Mouse (Mus musculus) hindbrain, postnatal 0 days (tissue): ENCODE results near the gene Nudt5. TPM values are rescaled to one million over a fixed set of nuclear protein-coding genes. Genes with fewer than 3 reads are reported as not detected.

ENCODE experiments used
- ATAC-seq: fragments of 200-750 bp; cut with Nextera tagmentation; 2 replicates; pipeline ENCODE4 v1.8.0; 2017; ENCODE audit warnings: mild to moderate bottlenecking, moderate TSS enrichment, moderate library complexity
- DNase-seq: peaks from one replicate; pipeline ENCODE4 v3.0.0-alpha.2; 2015; ENCODE audit warnings: low spot score
- H3K27ac ChIP-seq: fragments of 300-500 bp; sonication (generic); 2 replicates; pipeline ENCODE4 v1.5.1; 2014; ENCODE audit warnings: mild to moderate bottlenecking
- H3K27me3 ChIP-seq: fragments of 300-500 bp; sonication (generic); 2 replicates; pipeline ENCODE4 v1.6.1; 2014; ENCODE audit warnings: low read length, mixed read lengths; ENCODE audit not compliant: insufficient read depth
- H3K36me3 ChIP-seq: fragments of 300-500 bp; sonication (generic); 2 replicates; pipeline ENCODE4 v1.6.1; 2014; ENCODE audit warnings: low read length, mixed read lengths; ENCODE audit not compliant: insufficient read depth
- H3K4me1 ChIP-seq: fragments of 300-500 bp; sonication (generic); 2 replicates; pipeline ENCODE4 v1.6.1; 2014; ENCODE audit warnings: antibody characterized with exemption, low read length, mixed read lengths; ENCODE audit not compliant: insufficient read depth
- H3K4me2 ChIP-seq: fragments of 300-500 bp; sonication (generic); 2 replicates; pipeline ENCODE4 v1.6.1; 2014; ENCODE audit warnings: low read depth, mild to moderate bottlenecking, low read length, moderate library complexity, mixed read lengths
- H3K4me3 ChIP-seq: fragments of 300-500 bp; sonication (generic); 2 replicates; pipeline ENCODE4 v1.5.1; 2014; ENCODE audit warnings: low read length
- H3K9ac ChIP-seq: fragments of 300-500 bp; sonication (generic); replicated peaks from 2 replicates; pipeline ENCODE4 v1.6.1; 2014; ENCODE audit warnings: mild to moderate bottlenecking, low read length, moderate library complexity, mixed read lengths
- H3K9me3 ChIP-seq: fragments of 300-500 bp; sonication (generic); 2 replicates; pipeline ENCODE4 v1.6.1; 2016; ENCODE audit warnings: low read length, mixed read lengths
- CTCF ChIP-seq: IDR thresholded peaks from 2 replicates; pipeline ENCODE4 v1.5.1; 2016; ENCODE audit warnings: antibody characterized with exemption, control low read depth, low read depth
- WGBS: fragments of 180-500 bp; shearing (Covaris S2); extraction: QIAGEN DNeasy Blood & Tissue Kit; methylation state at CpG from one replicate; pipeline ENCODE4 v1.1.7; 2014; 5-methylcytosine and 5-hydroxymethylcytosine counted together
- polyA plus RNA-seq: library from polyadenylated mRNA; unstranded; fragments of >200 nt; fragmentation: Nextera tagmentation; extraction: Ambion mirVana; gene quantifications from 2 replicates; pipeline ENCODE4 v1.2.1, GENCODE M21; 2015
- total RNA-seq: library from RNA; depleted of rRNA; stranded (reverse); fragments of >200 nt; gene quantifications from 2 replicates; pipeline ENCODE4 v1.2.3, GENCODE M21; 2014; rRNA removed

The Nudt5 gene
- 14.9 and 23.2 TPM in 2 replicates for total RNA-seq
- polyA plus RNA-seq, result 16.9 and 18.1 TPM in 2 replicates

DNA sequence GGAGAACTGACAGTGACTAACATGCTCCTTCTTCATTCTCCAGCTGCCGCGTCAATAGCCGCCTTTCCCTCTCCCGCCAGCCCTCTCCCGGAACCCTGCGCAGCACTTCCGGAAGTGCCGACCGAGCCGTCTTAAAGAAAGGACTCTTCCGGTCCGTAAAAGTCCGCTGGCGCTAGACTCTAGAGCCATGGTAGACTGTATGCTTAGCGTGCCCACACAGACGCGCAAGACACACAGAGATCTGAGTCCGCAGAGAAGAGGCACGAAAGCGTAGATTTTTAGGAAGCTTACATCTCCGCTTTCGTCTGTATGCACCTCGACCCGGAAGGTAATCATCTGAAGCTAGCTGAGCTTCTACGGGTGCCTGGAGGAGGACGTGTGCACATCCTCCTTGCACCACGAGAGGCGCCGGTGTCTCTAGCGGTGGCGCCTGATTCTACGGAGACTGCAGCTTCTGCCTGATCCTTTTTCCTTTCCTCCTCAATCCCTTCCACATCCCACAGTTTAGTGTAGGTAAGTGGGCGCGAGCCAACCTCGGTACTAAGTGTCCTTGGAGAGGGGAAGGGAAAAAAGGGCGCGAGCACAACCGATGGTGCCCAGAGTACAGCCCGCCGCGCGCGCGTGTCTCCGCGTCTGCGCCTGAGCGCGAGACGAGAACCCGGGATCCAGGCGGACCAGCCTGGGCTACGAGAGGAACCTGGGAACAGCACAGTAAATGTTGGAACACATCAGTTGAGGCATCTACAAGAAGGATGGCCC, at the start of gene Nudt5, which contains the start of gene Cdc123:
Nudt5 (plus strand) TSS at position 147 of the 759 bp plus-strand sequence.
Cdc123 (minus strand) TSS at position 292 of the 759 bp plus-strand sequence.
- Histone ChIP-seq H3K27ac (peak within 1 kb of the TSS; percentile 94), H3K4me2 (peak within 1 kb of the TSS; percentile 65), H3K27me3 (no peaks in the 10 kb centered on the region), H3K9me3 (no peaks in the 10 kb centered on the region), H3K9ac (peak within 1 kb of the TSS; percentile 74), H3K4me3 (peak within 1 kb of the TSS; percentile 70), H3K4me1 (0 out of 2 replicates have a peak, but pooled peaks cover 2% of the 10 kb centered on the region), H3K36me3 (peaks cover 10% of the 10 kb centered on the region)
- peak; percentile 93 for TF ChIP-seq CTCF
- under 1% methylated on average over 53 of the region's 53 CpGs for WGBS
- DNase-seq, result peak; percentile 97
- peak; percentile 98 for ATAC-seq

DNA sequence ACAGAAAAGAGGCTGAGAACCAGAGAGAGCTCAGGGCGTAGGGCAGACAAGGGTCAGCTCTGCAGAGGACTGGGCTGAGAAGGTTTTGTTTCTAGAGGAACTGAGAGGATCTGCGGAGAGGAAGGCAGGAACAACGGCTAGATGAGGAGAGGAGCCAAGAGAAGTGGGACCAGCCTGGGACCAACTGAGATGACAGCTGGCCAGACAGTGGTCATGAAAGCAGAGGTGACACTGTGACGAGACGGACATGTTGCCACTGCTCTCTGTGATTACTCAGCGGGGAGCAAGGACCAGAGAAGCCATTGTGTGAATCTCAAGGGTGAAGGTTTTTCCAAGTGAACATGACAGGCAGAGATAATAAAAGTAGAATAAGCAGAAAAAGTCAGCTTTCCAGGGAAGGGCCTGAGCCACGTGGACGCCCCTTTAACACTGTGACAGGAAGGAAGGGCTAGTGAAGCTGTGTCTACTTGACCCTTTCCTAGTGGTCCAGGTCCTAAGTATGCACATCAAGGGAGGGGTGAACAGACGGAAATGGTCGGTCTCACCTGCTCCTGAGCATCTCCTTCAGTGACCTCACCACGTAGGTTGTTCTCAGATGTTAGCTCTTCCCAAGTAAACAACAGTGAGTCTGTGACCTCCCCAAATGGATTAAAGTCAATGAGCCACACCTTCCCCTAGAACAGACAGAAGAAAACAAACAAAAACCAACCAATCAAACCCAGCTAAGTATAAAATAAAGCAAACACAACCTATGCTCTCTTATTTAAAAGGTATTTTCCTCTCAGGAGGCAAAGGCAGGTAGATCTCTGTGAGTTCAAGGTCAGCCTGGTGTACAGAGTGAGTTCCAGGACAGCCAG, 46.8 kb upstream of the Nudt5 start:
- ATAC-seq (no peak), DNase-seq (no peak)
- no peak overlapping the region for H3K27ac ChIP-seq
- peaks cover 32% of the 10 kb centered on the region for H3K36me3 ChIP-seq
- no peaks in the 10 kb centered on the region for H3K27me3 ChIP-seq
- no peak overlapping the region for H3K4me3 ChIP-seq
- no peak for TF ChIP-seq CTCF
- no peak overlapping the region for H3K9ac ChIP-seq
- no peaks in the 10 kb centered on the region for H3K4me1 ChIP-seq
- no peak overlapping the region for H3K4me2 ChIP-seq
- no peaks in the 10 kb centered on the region for H3K9me3 ChIP-seq
- WGBS, result 89% methylated on average over 11 of the region's 11 CpGs

DNA sequence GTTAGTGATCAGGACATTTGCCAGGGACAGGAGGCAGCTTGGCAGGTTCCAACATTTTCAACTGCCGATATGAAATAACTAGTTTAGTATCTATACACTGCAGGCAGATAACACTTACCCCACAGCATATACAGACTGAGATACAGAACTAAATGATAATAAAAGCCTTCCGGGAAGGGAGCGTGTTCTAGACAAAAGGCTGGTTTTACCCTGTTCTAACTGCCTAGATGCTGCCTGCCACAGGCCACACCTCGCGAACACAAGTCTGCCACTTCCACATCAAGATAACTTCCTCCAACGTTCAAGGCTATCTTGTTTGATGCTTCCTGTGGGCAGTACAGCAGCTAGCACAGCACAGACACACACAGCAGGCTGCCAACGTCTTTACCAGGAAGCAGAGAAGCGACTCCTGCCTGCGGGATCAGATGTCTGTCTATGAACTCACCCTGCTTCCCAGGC, 43.6 kb upstream of the Nudt5 start:
- Histone ChIP-seq H3K27ac (no peak overlapping the region), H3K36me3 (peaks cover 26% of the 10 kb centered on the region), H3K4me2 (no peak overlapping the region), H3K4me1 (no peaks in the 10 kb centered on the region), H3K4me3 (no peak overlapping the region), H3K9me3 (no peaks in the 10 kb centered on the region), H3K27me3 (no peaks in the 10 kb centered on the region), H3K9ac (no peak overlapping the region)
- DNase-seq, result no peak
- WGBS, result 90% methylated on average over 9 of the region's 9 CpGs
- TF ChIP-seq CTCF, result no peak
- ATAC-seq, result no peak

DNA sequence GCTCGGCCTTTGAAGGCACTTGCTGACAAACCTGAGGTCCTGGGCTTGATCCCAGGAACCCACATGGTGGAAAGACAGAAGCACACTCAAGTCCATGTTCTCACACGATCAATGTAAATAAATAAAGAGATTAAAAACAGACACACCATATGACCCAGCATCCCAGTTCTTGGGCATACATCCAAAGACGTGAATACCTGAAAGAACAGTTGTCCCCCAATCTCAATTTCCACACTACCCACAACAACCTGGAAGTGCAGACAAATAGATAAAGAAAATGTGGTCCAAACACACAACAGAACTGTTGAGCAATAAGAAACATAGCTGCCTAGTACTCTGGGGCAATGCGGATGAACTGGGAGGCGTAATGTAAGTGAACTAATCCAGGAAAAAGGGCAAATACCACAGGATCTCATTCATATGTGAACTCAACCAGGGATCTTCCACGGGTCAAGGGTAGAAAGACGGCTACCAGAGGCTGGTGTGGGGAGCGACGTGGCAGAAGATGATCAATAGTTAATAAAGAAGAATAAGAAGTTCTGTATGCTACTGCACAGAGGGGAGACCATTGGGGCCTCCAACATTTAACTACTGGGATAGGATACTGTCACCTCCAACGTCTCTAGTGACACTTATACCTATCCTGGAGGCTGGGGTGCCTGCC, 42.8 kb upstream of the Nudt5 start:
- Histone ChIP-seq H3K4me1 (no peaks in the 10 kb centered on the region), H3K4me3 (no peak overlapping the region), H3K27me3 (no peaks in the 10 kb centered on the region), H3K9ac (no peak overlapping the region), H3K9me3 (no peaks in the 10 kb centered on the region), H3K36me3 (peaks cover 20% of the 10 kb centered on the region; the same call in 1 of the 2 replicates), H3K4me2 (no peak overlapping the region), H3K27ac (no peak overlapping the region)
- WGBS, result 95% methylated on average over 10 of the region's 10 CpGs
- ATAC-seq (no peak), DNase-seq (no peak)
- TF ChIP-seq CTCF, result no peak

- H3K4me2 ChIP-seq, result no peak overlapping the region
- H3K36me3 ChIP-seq, result peaks cover 12% of the 10 kb centered on the region; the same call in 1 of the 2 replicates
- H3K27me3 ChIP-seq, result no peaks in the 10 kb centered on the region
- no peak for TF ChIP-seq CTCF
- no peak overlapping the region for H3K4me3 ChIP-seq
- H3K27ac ChIP-seq, result no peak overlapping the region
- no peak overlapping the region for H3K9ac ChIP-seq
- WGBS, result 89% methylated on average over 6 of the region's 6 CpGs
- DNase-seq (no peak), ATAC-seq (no peak)
- no peaks in the 10 kb centered on the region for H3K4me1 ChIP-seq
- no peaks in the 10 kb centered on the region for H3K9me3 ChIP-seq
Observed at GRCm38 (mm10) chr2:5804440-5805045, 40.3 kb upstream of the Nudt5 start.

GRCm38 (mm10) chr2:5805228-5805627, 39.6 kb upstream of the Nudt5 start:
- Histone ChIP-seq H3K27me3 (no peaks in the 10 kb centered on the region), H3K4me2 (no peak overlapping the region), H3K36me3 (peaks cover 15% of the 10 kb centered on the region; the same call in 1 of the 2 replicates), H3K9me3 (no peaks in the 10 kb centered on the region), H3K4me1 (no peaks in the 10 kb centered on the region), H3K4me3 (no peak overlapping the region), H3K27ac (no peak overlapping the region), H3K9ac (no peak overlapping the region)
- no peak for DNase-seq
- WGBS, result 94% methylated on average over 7 of the region's 7 CpGs
- TF ChIP-seq CTCF, result no peak
- no peak for ATAC-seq
